Mouse (Mus musculus): ENCODE measurements around the gene Tmc6. TPM values are rescaled to one million over a fixed set of nuclear protein-coding genes. Genes with fewer than 3 reads are reported as not detected.

Tmc6 gene
- polyA plus RNA-seq (2016; fragmentation: Nextera tagmentation; extraction: Ambion mirVana): 20.3 and 22.4 TPM in 2 replicates

DNA sequence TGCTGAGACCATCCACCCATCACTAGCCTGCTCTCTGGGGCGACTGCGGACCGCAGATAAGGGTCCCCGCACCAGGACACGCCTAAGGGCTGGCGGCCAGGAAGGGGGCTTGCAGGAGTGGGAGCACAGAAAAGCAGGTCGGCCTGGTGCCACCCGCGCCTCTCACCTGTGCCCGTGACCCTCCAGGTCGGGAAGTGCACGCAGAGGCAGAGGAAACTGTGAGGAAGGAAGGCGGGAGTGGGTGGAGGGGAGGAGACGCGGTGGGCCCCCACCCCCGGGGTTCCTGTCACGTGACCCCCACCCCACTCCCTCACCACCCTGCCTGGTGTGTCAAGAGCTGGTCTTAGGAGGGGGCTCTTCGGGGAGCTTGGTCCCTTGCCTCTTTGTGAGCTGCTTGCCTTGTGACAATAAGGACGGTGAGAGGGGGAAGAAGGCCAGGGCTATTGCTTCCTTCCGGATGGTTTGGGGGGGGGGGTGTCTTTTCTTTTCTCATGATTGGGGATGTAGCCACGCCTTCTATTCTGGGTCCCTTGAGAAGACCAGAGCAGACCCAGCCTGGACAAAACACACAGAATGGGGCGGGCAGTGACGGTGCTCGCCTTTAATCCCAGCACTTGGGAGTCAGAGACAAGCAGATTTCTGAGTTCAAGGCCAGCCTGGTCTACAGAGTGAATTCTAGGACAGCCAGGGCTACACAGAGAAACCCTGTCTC, at the start of gene Tmc6, which contains the start of gene Tmc8:
Gene Tmc6 (minus strand): TSS at position 206 of the 712 bp plus-strand sequence.
Gene Tmc8 (plus strand): TSS at position 84 of the 712 bp plus-strand sequence.
- no peaks in the 10 kb centered on the region for H3K9me3 ChIP-seq
- H3K4me3 ChIP-seq (replicated peaks): peak within 1 kb of the TSS; percentile 54
- no peak for ATAC-seq (ENCODE audit: insufficient number of reproducible peaks, insufficient read depth, low FRiP score, low TSS enrichment, low read depth)
- peaks cover 32% of the 10 kb centered on the region for H3K27me3 ChIP-seq
- H3K36me3 ChIP-seq: peaks cover 11% of the 10 kb centered on the region
- H3K27ac ChIP-seq: peak within 1 kb of the TSS; percentile 60
- 50% methylated on average over 24 of the region's 24 CpGs for WGBS
- peak within 1 kb of the TSS; percentile 37; the same call in 1 of the 2 replicates for H3K9ac ChIP-seq (replicated peaks)
- H3K4me2 ChIP-seq: peak within 1 kb of the TSS; percentile 98
- peaks cover 52% of the 10 kb centered on the region for H3K4me1 ChIP-seq (replicated peaks)

- Histone ChIP-seq H3K4me3 (replicated peaks) (no peak overlapping the region), H3K4me2 (no peak overlapping the region), H3K27me3 (no peaks in the 10 kb centered on the region), H3K9me3 (no peaks in the 10 kb centered on the region), H3K9ac (replicated peaks) (no peak overlapping the region), H3K27ac (peak overlapping the region; percentile 29; the same call in 1 of the 2 replicates), H3K4me1 (replicated peaks) (peaks cover 41% of the 10 kb centered on the region), H3K36me3 (no peaks in the 10 kb centered on the region)
- WGBS: 85% methylated on average over 9 of the region's 9 CpGs
- no peak for ATAC-seq (ENCODE audit: insufficient number of reproducible peaks, insufficient read depth, low FRiP score, low TSS enrichment, low read depth)
Observed at GRCm38 (mm10) chr11:117830401-117830800, 48.4 kb upstream of the Tmc6 start.

- Histone ChIP-seq H3K27me3 (no peaks in the 10 kb centered on the region), H3K4me3 (replicated peaks) (no peak overlapping the region), H3K4me1 (replicated peaks) (peaks cover 45% of the 10 kb centered on the region), H3K27ac (peak overlapping the region; percentile 29; the same call in 1 of the 2 replicates), H3K36me3 (no peaks in the 10 kb centered on the region), H3K9ac (replicated peaks) (no peak overlapping the region), H3K4me2 (no peak overlapping the region), H3K9me3 (no peaks in the 10 kb centered on the region)
- 76% methylated on average over 2 of the region's 2 CpGs for WGBS
- ATAC-seq (ENCODE audit: insufficient number of reproducible peaks, insufficient read depth, low FRiP score, low TSS enrichment, low read depth): no peak
Observed at GRCm38 (mm10) chr11:117829671-117830215, 47.7 kb upstream of the Tmc6 start.

DNA sequence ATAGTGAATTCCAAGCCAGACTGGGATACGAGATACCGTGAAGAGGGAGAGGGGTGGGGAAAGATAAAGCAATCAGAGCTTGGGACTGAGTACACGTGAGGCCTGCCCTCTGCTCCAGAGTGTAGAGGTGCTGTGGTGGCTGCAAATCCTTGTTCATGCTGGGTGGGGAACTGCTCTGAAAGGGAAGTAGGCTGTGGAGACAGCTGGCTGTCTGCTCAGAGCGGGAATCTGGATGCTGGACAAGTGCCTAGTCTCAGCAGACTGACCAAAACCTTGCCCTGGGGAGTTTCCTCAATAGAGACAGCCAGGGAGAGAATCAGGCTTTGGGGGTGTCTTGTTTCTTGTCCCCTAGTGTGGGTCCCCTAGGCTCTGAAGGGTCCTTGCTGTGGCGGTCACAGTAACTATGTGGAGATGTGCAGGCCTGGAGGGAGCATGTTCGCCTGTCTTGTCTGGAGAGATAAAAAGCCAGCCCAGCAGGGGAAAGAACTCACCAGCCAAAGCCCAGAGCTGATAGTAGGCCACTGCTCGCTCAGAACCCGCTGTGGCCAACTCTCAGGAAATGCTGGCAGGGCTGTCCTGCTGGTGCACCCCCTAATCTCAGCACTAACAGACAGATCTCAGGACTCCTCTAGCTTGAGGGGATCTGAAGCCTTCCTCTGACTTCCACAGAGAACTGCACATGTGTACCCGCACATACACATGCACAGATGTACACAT, 47.0 kb upstream of the Tmc6 start:
- 59% methylated on average over 9 of the region's 9 CpGs for WGBS
- no peak overlapping the region for H3K4me2 ChIP-seq
- no peak for ATAC-seq (ENCODE audit: insufficient number of reproducible peaks, insufficient read depth, low FRiP score, low TSS enrichment, low read depth)
- H3K4me3 ChIP-seq (replicated peaks): no peak overlapping the region
- peaks cover 50% of the 10 kb centered on the region for H3K4me1 ChIP-seq (replicated peaks)
- H3K9me3 ChIP-seq: no peaks in the 10 kb centered on the region
- peaks cover under 1% of the 10 kb centered on the region; the same call in 1 of the 2 replicates for H3K36me3 ChIP-seq
- H3K27ac ChIP-seq: 0 out of 2 replicates have a peak overlapping the region, but pooled peaks have one; percentile 41
- no peak overlapping the region for H3K9ac ChIP-seq (replicated peaks)
- H3K27me3 ChIP-seq: no peaks in the 10 kb centered on the region

- 77% methylated on average over 18 of the region's 18 CpGs for WGBS
- Histone ChIP-seq H3K4me3 (replicated peaks) (no peak overlapping the region), H3K9me3 (no peaks in the 10 kb centered on the region), H3K9ac (replicated peaks) (0 out of 2 replicates have a peak overlapping the region, but pooled peaks have one; percentile 24), H3K4me2 (no peak overlapping the region), H3K27me3 (no peaks in the 10 kb centered on the region), H3K27ac (peak overlapping the region; percentile 14; the same call in 1 of the 2 replicates), H3K4me1 (replicated peaks) (peaks cover 53% of the 10 kb centered on the region), H3K36me3 (peaks cover 8% of the 10 kb centered on the region; the same call in 1 of the 2 replicates)
- ATAC-seq (ENCODE audit: insufficient number of reproducible peaks, insufficient read depth, low FRiP score, low TSS enrichment, low read depth): no peak
Observed at GRCm38 (mm10) chr11:117828149-117828887, 46.3 kb upstream of the Tmc6 start.

DNA sequence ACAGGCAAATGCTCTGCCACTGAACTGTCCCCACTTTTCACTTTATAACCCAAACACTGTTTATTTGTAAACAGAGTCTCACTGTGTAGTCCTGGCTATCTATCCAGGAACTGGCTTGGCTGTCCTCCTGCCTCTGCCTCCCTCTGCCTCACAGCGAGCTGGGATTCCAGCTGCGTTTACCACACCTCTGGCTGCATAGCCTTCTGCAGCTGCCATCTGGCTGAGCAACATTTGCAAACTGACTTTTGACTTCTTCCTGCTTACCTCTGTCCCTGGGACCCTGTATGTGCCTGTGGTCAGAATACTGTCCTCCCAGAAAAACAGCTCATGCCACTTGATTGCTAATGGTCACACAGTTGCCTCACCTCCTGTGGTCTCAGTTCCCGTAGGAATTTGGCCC, 45.4 kb upstream of the Tmc6 start:
- no peaks in the 10 kb centered on the region for H3K9me3 ChIP-seq
- no peak overlapping the region for H3K4me3 ChIP-seq (replicated peaks)
- peaks cover 17% of the 10 kb centered on the region for H3K36me3 ChIP-seq
- no peak for ATAC-seq (ENCODE audit: insufficient number of reproducible peaks, insufficient read depth, low FRiP score, low TSS enrichment, low read depth)
- H3K4me1 ChIP-seq (replicated peaks): peaks cover 52% of the 10 kb centered on the region
- WGBS: 26% methylated on average over 3 of the region's 3 CpGs
- no peaks in the 10 kb centered on the region for H3K27me3 ChIP-seq
- H3K4me2 ChIP-seq: 0 out of 2 replicates have a peak overlapping the region, but pooled peaks have one; percentile 82
- peak overlapping the region; percentile 97; the same call in 1 of the 2 replicates for H3K27ac ChIP-seq
- no peak overlapping the region for H3K9ac ChIP-seq (replicated peaks)

- 0 out of 2 replicates have a peak overlapping the region, but pooled peaks have one; percentile 55 for H3K4me3 ChIP-seq (replicated peaks)
- no peak for ATAC-seq (ENCODE audit: insufficient number of reproducible peaks, insufficient read depth, low FRiP score, low TSS enrichment, low read depth)
- H3K27ac ChIP-seq: peak overlapping the region; percentile 97
- peaks cover 22% of the 10 kb centered on the region for H3K36me3 ChIP-seq
- H3K4me1 ChIP-seq (replicated peaks): peaks cover 48% of the 10 kb centered on the region
- peak overlapping the region; percentile 82 for H3K4me2 ChIP-seq
- H3K27me3 ChIP-seq: no peaks in the 10 kb centered on the region
- 66% methylated on average over 8 of the region's 8 CpGs for WGBS
- H3K9me3 ChIP-seq: no peaks in the 10 kb centered on the region
- 0 out of 2 replicates have a peak overlapping the region, but pooled peaks have one; percentile 65 for H3K9ac ChIP-seq (replicated peaks)
Observed at GRCm38 (mm10) chr11:117826916-117827315, 44.9 kb upstream of the Tmc6 start.

DNA sequence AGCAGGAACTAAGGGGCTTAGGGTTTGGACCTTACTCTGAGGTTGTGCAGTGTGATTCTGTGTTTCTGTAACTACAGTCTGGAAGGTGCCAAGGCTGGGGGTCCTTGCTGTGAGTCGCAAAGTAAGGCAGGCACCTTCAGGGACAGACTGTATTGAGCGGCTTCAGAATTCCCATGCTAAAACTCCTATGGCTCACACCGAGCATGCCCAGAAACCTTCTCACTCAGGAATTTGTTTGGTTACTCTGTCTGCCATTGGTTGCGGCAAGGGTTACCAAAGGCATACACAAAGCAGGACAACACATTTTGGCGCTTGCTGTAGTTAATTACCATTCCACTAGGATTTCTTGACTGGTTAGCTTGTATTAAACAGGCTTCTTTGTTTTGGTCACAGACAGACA, 44.2 kb upstream of the Tmc6 start:
- no peaks in the 10 kb centered on the region for H3K9me3 ChIP-seq
- H3K4me3 ChIP-seq (replicated peaks): peak overlapping the region; percentile 55
- peak overlapping the region; percentile 82 for H3K4me2 ChIP-seq
- peaks cover 29% of the 10 kb centered on the region for H3K36me3 ChIP-seq
- H3K4me1 ChIP-seq (replicated peaks): peaks cover 46% of the 10 kb centered on the region
- peak overlapping the region; percentile 65 for H3K9ac ChIP-seq (replicated peaks)
- no peaks in the 10 kb centered on the region for H3K27me3 ChIP-seq
- peak overlapping the region; percentile 97 for H3K27ac ChIP-seq
- peak; percentile 39; the same call in 1 of the 2 replicates for ATAC-seq (ENCODE audit: insufficient number of reproducible peaks, insufficient read depth, low FRiP score, low TSS enrichment, low read depth)
- WGBS: 4% methylated on average over 5 of the region's 5 CpGs

- H3K9ac ChIP-seq (replicated peaks): peak within 1 kb of the TSS; percentile 65
- ATAC-seq (ENCODE audit: insufficient number of reproducible peaks, insufficient read depth, low FRiP score, low TSS enrichment, low read depth): peak; percentile 57
- WGBS: under 1% methylated on average over 34 of the region's 34 CpGs
- no peaks in the 10 kb centered on the region for H3K9me3 ChIP-seq
- peak within 1 kb of the TSS; percentile 82 for H3K4me2 ChIP-seq
- H3K27me3 ChIP-seq: no peaks in the 10 kb centered on the region
- H3K36me3 ChIP-seq: peaks cover 36% of the 10 kb centered on the region
- peak within 1 kb of the TSS; percentile 55 for H3K4me3 ChIP-seq (replicated peaks)
- peaks cover 46% of the 10 kb centered on the region for H3K4me1 ChIP-seq (replicated peaks)
- peak within 1 kb of the TSS; percentile 97 for H3K27ac ChIP-seq
Observed at GRCm38 (mm10) chr11:117825333-117826101, 43.5 kb upstream of the Tmc6 start, which contains the start of the genes Afmid and Tk1. TSS of gene Afmid (plus strand) at chr11:117825924. TSS of gene Tk1 (minus strand) at chr11:117826092.

Data from limb, embryonic 12.5 days (tissue).